Mouse (Mus musculus) ovary, adult 18-20 months (tissue): Measurements from ENCODE around the gene Chtop.
A peak's percentile ranks its signal among the peaks of the same experiment; 100 is the strongest.

Experiments
- DNase-seq: peaks from one replicate; pipeline ENCODE4 v3.0.0; 2022; ENCODE audit warnings: low spot score, mixed read lengths

Chtop gene

GRCm38 (mm10) chr3:90464552-90465080, 44.7 kb downstream of the Chtop start:
- peak; percentile 35 for DNase-seq

- no peak for DNase-seq
Measured at GRCm38 (mm10) chr3:90462579-90462978, 46.7 kb downstream of the Chtop start.

GRCm38 (mm10) chr3:90461935-90462334, 47.4 kb downstream of the Chtop start:
- DNase-seq = no peak

- DNase-seq = no peak
Measured at GRCm38 (mm10) chr3:90460315-90460714, 49.0 kb downstream of the Chtop start.

GRCm38 (mm10) chr3:90459727-90460126, 49.6 kb downstream of the Chtop start:
- DNase-seq = no peak

GRCm38 (mm10) chr3:90454931-90455330, 54.4 kb downstream of the Chtop start:
- no peak for DNase-seq

GRCm38 (mm10) chr3:90451396-90452095, 57.8 kb downstream of the Chtop start:
- no peak for DNase-seq

GRCm38 (mm10) chr3:90450874-90451273, 58.4 kb downstream of the Chtop start:
- DNase-seq = no peak
